Mouse (Mus musculus) left cerebral cortex, adult 9 months (tissue): ENCODE results near the gene Tspan11.
A peak's percentile ranks its signal among the peaks of the same experiment; 100 is the strongest.

Source experiments
- DNase-seq, 2 experiments: peaks; one replicate each; pipeline ENCODE4 v3.0.0; 2022; ENCODE audit warnings: low spot score in 2 of 2

The Tspan11 gene

GRCm38 (mm10) chr6:127887511-127888421 is at the start of gene Tspan11:
Gene Tspan11 (plus strand): TSS chr6:127887589.
- DNase-seq, result peak in 1 of 2 experiments; percentile 25

- no peak for DNase-seq
Observed at GRCm38 (mm10) chr6:127837910-127838309, 49.5 kb upstream of the Tspan11 start.

- DNase-seq, result no peak
Observed at GRCm38 (mm10) chr6:127839538-127839937, 47.9 kb upstream of the Tspan11 start.

- peak; percentile 16 to 57 for DNase-seq
Observed at GRCm38 (mm10) chr6:127840171-127840570, 47.2 kb upstream of the Tspan11 start.

- no peak for DNase-seq
Observed at GRCm38 (mm10) chr6:127841326-127841725, 46.1 kb upstream of the Tspan11 start.

DNA sequence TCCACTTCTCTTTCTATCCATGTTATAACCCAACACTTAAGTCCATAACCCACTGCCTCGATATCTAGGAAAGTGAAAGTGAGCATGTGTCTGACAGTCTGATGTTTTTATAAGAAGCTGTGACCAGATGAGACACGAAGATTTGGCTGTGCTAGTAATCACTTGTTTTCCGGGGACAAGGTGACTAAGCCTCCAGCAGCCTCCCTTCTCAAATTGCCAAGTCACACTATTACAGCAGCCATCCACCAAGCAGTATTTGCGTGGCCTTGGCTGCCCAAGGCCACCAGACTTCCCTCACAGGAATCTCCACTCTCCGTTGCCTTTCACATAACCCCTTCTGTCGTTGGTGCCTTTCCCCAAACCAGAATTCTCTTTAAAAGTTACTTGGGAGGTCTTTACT is 40.9 kb upstream of the Tspan11 start:
- DNase-seq, result no peak

- DNase-seq, result no peak
Observed at GRCm38 (mm10) chr6:127849496-127849895, 37.9 kb upstream of the Tspan11 start.

- peak in 1 of 2 experiments; percentile 30 for DNase-seq
Observed at GRCm38 (mm10) chr6:127851611-127852010, 35.8 kb upstream of the Tspan11 start.

GRCm38 (mm10) chr6:127853241-127853640 is 34.1 kb upstream of the Tspan11 start:
- DNase-seq, result no peak

GRCm38 (mm10) chr6:127853771-127854687 is 33.4 kb upstream of the Tspan11 start:
- no peak for DNase-seq

DNA sequence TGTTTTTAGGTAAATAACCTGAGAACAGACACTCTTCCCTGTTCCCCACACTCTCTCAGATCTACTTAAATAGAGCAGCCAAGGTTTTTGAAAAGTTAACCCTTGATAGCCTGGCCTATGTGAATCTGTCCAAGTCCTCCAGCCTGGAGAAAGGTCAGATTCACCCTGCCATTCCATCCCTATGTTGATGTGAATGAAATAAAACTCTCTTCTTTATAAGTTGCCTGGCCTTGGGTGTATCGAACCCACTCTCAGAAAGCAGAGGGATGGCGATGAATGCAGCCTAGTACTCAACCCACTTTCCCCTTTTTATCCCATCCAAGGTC is 32.7 kb upstream of the Tspan11 start:
- no peak for DNase-seq

GRCm38 (mm10) chr6:127855711-127856295 is 31.6 kb upstream of the Tspan11 start:
- no peak for DNase-seq

GRCm38 (mm10) chr6:127861951-127862350 is 25.4 kb upstream of the Tspan11 start:
- no peak for DNase-seq

GRCm38 (mm10) chr6:127865391-127865790 is 22.0 kb upstream of the Tspan11 start:
- DNase-seq, result no peak

GRCm38 (mm10) chr6:127868546-127868945 is 18.8 kb upstream of the Tspan11 start:
- no peak for DNase-seq

GRCm38 (mm10) chr6:127869121-127869520 is 18.3 kb upstream of the Tspan11 start:
- DNase-seq, result no peak

DNA sequence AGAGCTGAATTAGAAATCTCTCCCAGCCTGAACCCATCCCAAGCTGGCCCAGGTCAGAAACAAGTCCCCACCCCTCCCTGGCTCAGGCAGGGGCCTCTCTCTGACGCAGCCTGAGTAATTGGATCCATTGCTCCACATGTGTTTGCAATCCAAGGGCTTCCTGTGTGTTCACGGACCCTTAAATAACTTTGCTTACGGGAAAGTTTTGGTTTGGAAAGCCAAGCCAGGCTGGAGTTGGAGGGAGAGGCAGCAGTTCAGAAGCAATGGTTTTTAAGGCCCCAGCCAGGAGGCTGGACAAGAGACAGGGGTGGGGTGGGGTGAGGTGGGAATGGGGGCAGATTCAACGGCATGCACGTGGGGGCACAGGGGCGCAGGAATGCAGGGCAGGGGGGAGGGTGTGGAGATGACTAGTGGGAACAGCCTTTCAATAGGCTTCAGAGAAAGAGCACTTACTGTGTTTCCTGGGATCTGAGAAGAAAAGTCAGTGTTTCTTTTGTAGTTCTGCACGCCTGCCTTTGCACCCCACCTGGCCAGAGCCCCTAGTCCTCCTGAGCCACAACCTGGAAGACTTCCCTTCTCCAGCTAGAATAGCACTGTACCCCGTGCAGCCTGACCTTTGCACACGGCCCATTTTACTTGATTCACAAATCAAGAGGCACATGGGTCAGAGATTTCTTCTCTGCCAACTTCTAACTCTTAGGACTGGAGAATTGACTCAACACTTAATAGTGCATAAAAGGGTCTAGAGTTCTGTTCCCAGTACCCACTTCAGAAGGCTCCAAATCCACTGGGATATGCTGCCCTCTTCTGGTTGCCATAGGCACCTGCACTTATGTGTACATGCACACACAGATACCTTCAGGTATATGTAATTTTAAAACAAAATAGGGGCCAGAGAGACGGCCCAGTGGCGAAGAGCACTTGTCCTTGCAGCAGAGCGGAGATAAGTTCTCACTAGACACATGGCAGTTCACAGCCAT is 16.8 kb upstream of the Tspan11 start:
- no peak for DNase-seq

DNA sequence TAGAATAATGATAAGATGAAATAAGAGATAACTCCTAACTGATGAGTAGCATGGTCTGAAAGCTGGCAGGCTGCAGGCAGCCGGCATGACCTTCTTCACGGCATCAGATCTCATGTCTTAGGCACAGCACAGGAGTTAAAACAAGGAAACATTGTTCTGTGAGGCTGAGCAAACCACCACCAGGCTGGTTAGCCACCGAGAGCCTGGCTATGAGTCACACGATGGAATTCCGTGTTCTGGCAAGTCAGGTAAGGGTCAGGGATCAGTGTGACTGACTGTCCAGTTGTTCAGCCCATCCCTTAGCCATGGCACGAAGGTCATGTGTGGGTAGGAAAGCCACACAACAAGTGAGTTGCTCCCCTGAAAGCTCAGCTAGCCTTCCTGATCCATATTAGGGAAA is 16.0 kb upstream of the Tspan11 start:
- no peak for DNase-seq

- no peak for DNase-seq
Observed at GRCm38 (mm10) chr6:127872581-127872980, 14.8 kb upstream of the Tspan11 start.

DNA sequence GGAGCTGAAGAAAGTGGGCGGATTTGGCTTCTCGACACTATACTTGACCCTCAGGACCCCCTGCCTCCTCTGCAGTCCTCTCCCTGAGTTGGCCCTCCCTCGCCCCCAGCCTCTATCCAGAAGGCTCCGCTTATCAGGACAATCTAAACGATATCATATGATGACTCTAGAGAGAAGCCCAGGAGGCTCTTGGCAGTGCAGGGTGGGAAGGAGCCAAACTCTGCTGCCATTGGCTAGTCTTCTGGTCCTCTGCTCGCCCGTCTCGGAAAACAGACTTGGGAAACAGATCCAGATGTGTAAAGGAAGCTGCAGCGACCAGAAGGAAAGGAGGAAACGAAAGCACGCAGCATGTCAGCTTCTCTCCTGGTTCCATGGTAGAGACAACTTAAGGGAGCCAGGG is 11.5 kb upstream of the Tspan11 start:
- DNase-seq, result no peak

DNA sequence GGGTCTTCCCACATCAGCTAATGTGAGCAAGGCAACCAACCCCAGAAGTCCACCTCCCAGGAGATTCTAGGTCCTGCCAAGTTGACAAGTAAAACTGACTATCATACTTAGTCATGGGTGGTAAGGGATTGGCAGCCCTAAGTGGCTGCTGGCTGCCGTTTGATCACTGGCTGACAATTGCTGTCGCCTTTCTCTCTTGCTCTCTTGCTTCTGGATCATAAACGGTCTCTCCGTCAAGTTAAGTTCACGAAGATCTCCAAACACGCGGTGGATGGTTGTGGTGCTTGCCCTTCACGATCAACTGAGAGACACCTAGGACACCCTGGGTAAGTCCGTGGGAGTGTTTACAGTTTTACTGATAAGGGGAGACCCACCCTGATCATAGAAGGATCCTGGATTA is 11.0 kb upstream of the Tspan11 start:
- no peak for DNase-seq
